Comparison of ENCODE assay signal across 14 mouse cellular contexts in the genomic region with DNA sequence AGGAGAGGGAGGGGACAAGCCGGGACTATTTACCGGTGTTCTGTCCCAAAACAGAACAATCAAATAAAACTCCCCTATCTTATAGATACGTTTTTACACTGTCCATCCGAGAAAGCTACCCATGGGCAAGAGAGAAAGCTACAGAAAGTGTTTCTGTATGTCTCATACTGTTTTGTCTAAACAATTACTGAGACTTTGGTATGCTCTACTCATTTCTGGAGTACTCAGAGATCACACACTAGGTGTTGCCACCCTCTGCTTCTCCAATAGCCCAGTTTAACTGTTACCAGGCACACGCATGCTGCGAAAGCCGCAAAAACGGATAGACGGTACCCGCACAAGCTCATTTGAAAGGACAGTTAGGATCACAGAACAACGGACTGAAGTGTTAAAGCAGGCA.
"Had no signal": no experiment of that assay in that cellular context is flagged by ENCODE, and none has a peak within 500 bp of the region (broad histone marks: within the 10 kb centered on the region; RNA-seq: fewer than 3 reads in every experiment).

No protein-coding gene starts in this region.

- ATAC-seq: midbrain, embryonic 16.5 days had no signal

- DNase-seq: kidney, adult 18-20 months; kidney, postnatal 25 days; layer of hippocampus, adult 9-11 months; layer of hippocampus, postnatal 36 days; liver, embryonic 13.5 days; lung, adult 18-20 months; retina, postnatal 1 day; right cerebral cortex, postnatal 4 days; spleen, adult 18-20 months; thymus, postnatal 4 days had no signal

- H3K4me3 ChIP-seq: limb, embryonic 15.5 days; liver, embryonic 13.5 days; midbrain, embryonic 12.5 days; neural tube, embryonic 13.5 days had no signal

- H3K4me2 ChIP-seq: limb, embryonic 15.5 days; liver, embryonic 13.5 days; midbrain, embryonic 12.5 days; neural tube, embryonic 13.5 days had no signal

- H3K36me3 ChIP-seq: limb, embryonic 15.5 days; midbrain, embryonic 12.5 days; neural tube, embryonic 13.5 days had no signal

- H3K27ac ChIP-seq: limb, embryonic 15.5 days; liver, embryonic 13.5 days; midbrain, embryonic 12.5 days; neural tube, embryonic 13.5 days had no signal

- H3K9ac ChIP-seq: limb, embryonic 15.5 days; liver, embryonic 13.5 days; midbrain, embryonic 12.5 days; neural tube, embryonic 13.5 days had no signal

- H3K9me3 ChIP-seq: limb, embryonic 15.5 days; liver, embryonic 13.5 days; midbrain, embryonic 12.5 days; neural tube, embryonic 13.5 days had no signal

- H3K27me3 ChIP-seq: limb, embryonic 15.5 days; liver, embryonic 13.5 days; midbrain, embryonic 12.5 days; neural tube, embryonic 13.5 days had no signal
